Mouse (Mus musculus) kidney, adult 2 months (tissue): ENCODE data around the gene Ets1. TPM values are rescaled to one million over a fixed set of nuclear protein-coding genes. Genes with fewer than 3 reads are reported as not detected.

Source experiments
- DNase-seq: peaks from one replicate; pipeline ENCODE4 v3.0.0; 2021
- H3K27ac ChIP-seq: fragments of 200-500 bp; 2 replicates; pipeline ENCODE4 v1.5.1; 2012; ENCODE audit warnings: low read depth, low read length, control low read depth, inconsistent platforms; ENCODE audit not compliant: insufficient read depth
- H3K27me3 ChIP-seq: fragments of 200-500 bp; replicated peaks from 2 replicates; pipeline ENCODE4 v1.6.1; 2012; ENCODE audit warnings: mild to moderate bottlenecking, moderate library complexity, low read length, inconsistent platforms; ENCODE audit not compliant: control insufficient read depth, insufficient read depth
- H3K36me3 ChIP-seq: fragments of 200-500 bp; 2 replicates; pipeline ENCODE4 v1.6.1; 2012; ENCODE audit warnings: mild to moderate bottlenecking, moderate library complexity, low read length, inconsistent platforms; ENCODE audit not compliant: control insufficient read depth, insufficient read depth
- H3K4me1 ChIP-seq: fragments of 200-500 bp; 2 replicates; pipeline ENCODE4 v1.6.1; 2011; ENCODE audit warnings: low read length; ENCODE audit not compliant: control insufficient read depth, insufficient read depth
- H3K4me3 ChIP-seq: fragments of 200-500 bp; 2 replicates; pipeline ENCODE4 v1.5.1; 2011; ENCODE audit warnings: mild to moderate bottlenecking, low read depth, low read length, control low read depth; ENCODE audit not compliant: insufficient read depth
- CTCF ChIP-seq: fragments of 200-500 bp; conservative IDR thresholded peaks from 2 replicates; pipeline ENCODE4 v1.5.1; 2011; ENCODE audit warnings: low read depth, mild to moderate bottlenecking, control low read depth, low read length, moderate library complexity, mixed read lengths; ENCODE audit not compliant: insufficient read depth, insufficient read length
- POLR2A ChIP-seq: fragments of 200-500 bp; IDR thresholded peaks from one replicate; pipeline ENCODE4 v1.6.1; 2011; ENCODE audit warnings: low read depth, low read length, control low read depth
- WGBS: fragments of 180-500 bp; shearing (Covaris S2); methylation state at CpG from one replicate; pipeline ENCODE4 v1.1.7; 2018; 5-methylcytosine and 5-hydroxymethylcytosine counted together
- polyA plus RNA-seq: library from polyadenylated mRNA; depleted of rRNA; stranded (reverse); fragments of >200 nt; gene quantifications from 2 replicates; pipeline ENCODE4 v1.2.3, GENCODE M21; 2012

Ets1 gene
- polyA plus RNA-seq, 1 experiment = 25.2 TPM

DNA sequence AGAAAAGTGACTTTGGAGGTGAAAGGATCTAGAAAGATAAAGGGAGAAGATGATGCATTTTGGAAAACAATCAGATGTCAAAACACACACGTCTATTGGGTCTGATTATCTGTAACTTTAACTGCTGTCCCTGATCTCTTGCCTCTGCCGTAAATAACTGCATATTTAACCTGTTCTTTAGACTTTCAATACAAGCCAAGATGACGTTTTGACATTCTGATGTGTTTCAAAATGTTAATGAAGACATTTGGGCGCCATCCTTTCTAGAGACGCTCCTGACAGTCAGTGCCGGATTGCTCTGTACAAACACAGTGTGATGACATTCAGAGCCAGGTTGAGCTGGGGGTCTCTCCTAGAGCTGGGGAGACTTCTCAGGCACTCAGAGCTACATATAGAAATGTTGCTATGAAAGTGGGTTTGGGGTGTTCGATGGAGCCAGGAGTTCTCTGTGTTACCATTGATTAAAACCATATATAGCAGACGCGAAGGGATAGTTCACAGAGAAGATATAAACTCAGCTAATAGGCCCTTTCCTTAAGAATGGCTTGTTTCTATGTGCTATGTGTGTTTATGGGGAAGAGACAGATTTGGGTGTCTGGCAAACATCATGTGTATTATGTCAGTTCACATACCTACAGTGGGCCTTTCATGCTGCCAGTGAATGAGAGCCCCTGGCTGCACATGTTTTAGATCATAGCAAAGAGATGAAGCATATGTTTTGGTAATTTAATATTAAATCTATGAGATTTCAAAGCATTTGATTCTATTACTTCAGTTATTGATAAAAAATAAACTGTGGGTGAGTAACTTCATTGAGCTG is 61.5 kb downstream of the Ets1 start:
- no peak for TF ChIP-seq CTCF
- no peak for TF ChIP-seq POLR2A
- 58% methylated on average over 9 of the region's 9 CpGs for WGBS
- no peak for DNase-seq
- Histone ChIP-seq H3K36me3 (no peaks in the 10 kb centered on the region), H3K4me3 (peak overlapping the region; percentile 54), H3K27me3 (no peaks in the 10 kb centered on the region), H3K4me1 (no peaks in the 10 kb centered on the region; the same call in 1 of the 2 replicates), H3K27ac (peak overlapping the region; percentile 90)

DNA sequence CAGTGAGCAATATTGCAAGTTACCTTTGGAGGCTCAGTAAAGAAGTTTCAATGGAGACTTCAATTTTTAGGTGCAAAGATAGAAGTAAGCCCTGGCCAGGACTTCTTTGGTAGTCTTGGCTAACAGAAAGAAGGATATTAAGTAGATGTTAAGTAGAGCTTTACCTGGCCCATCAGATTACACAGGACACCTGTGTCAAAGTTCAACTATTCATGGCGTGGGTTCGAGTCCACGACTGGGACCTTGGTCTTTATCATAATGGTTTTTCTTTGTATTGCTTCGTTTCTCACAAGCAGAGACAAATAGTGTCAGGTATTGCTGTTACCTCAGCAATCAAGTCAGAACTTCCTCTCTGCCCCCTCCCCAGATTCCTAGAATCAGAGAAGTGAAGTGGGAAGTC is 62.7 kb downstream of the Ets1 start:
- Histone ChIP-seq H3K36me3 (no peaks in the 10 kb centered on the region), H3K27me3 (no peaks in the 10 kb centered on the region), H3K27ac (peak overlapping the region; percentile 49; the same call in 1 of the 2 replicates), H3K4me3 (peak overlapping the region; percentile 38), H3K4me1 (no peaks in the 10 kb centered on the region; the same call in 1 of the 2 replicates)
- DNase-seq = no peak
- WGBS = 54% methylated on average over 4 of the region's 4 CpGs
- TF ChIP-seq CTCF (no peak), POLR2A (no peak)

DNA sequence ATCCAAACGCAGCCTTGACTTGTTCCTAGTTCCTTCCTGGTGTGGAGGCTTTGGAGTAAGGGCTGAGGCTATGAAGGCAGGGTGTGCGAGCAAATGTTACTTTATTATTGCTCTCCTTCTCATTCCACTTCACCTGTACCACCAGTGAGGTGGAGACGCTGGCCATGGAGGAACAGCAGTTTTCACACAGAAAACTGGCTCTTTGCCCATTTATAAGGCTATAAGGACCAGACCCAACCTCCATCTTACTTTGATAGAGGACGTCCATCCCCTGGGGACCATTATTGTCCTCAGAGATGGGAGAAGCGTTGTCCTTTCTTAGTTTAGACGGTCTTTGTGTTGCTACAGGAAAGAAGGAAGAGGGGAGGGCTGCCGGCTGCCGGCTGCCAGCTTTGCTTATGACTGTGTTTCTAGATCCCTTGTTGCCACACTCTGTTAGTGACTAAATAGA is 63.4 kb downstream of the Ets1 start:
- Histone ChIP-seq H3K4me1 (peaks cover 3% of the 10 kb centered on the region; the same call in 1 of the 2 replicates), H3K36me3 (no peaks in the 10 kb centered on the region), H3K27ac (peak overlapping the region; percentile 49), H3K4me3 (peak overlapping the region; percentile 38), H3K27me3 (no peaks in the 10 kb centered on the region)
- no peak for DNase-seq
- WGBS = 63% methylated on average over 8 of the region's 8 CpGs
- TF ChIP-seq CTCF (no peak), POLR2A (no peak)

DNA sequence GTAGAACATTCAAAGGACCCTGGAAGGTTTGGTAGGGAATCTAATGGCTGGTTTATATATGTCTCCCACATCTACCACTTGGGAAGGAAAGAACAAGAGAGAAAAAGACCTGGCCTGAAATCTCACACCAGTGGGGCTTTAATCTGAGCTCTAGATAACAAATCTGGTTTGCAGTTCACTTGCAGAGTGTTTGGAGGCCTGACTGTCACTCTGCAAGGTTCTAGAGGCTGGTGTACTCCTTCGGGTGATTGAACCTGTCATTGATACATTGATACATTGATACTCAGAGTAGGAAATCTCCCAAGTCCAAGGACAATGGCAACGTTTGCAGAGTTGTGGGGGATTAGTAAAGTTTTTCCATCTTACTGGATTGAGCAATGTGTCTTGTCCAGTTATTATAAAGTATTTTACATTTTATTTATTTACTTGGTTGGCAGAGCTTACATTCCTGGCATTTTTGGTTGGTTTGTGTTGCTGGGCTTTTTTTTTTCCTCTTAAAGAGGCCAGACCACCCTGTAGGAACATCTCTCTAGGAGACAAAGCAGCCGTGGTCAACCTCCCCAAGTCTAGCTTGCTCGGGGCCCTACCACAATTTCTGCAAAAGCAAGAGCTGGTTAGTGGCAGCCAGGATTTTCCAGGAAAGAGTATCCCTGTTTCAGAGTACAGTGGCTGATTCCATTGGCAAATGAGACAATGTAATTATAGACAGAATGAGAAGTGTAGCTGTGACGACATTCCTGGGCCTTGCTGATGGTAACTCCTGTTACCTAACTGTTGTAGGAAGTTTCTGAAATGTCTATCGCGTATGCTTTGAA is 64.3 kb downstream of the Ets1 start:
- peaks cover 4% of the 10 kb centered on the region; the same call in 1 of the 2 replicates for H3K4me1 ChIP-seq
- peak overlapping the region; percentile 26; the same call in 1 of the 2 replicates for H3K27ac ChIP-seq
- DNase-seq = no peak

DNA sequence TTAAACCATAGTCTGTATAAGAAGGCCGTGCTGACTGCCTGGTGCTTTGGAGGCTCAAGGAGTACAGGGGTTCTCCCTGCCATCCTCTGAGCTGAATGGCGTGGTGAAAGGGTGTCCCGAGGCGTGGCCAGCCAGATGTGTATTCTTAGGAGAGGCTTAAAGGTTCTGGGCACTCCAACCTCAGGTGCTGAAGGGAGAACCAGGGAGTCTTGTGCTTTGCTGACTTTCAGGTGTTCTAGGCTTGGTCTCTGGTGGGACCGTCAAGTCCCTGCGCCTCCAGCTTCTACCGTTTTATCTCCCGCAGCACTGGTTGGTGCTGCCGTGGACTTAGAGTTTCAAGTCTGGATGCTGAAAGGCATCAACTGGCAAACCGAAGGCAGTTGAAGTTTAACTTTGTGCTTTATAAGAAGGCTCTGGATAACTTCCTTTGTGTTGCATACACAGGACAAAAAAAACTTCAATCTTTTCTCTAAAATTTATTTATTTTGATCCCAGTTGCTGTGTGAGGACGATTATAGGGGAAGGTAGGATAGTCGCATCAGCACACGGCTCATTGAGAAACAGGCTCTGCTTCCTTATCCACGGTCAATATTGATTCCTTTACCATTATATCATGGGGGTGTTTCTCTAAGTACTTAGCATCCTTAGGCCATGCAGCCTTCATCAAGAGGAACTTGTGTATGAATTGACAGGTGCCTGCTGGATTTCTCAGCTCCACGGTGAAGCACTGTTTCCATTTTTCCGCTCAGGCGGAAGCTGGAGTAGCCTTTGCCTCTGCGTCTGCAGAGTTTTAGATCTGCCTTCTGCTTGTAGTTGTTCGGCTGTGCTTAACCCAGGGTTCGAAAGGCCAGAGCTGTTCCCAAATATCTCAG is 65.3 kb downstream of the Ets1 start:
- 55% methylated on average over 20 of the region's 20 CpGs for WGBS
- H3K27me3 ChIP-seq = no peaks in the 10 kb centered on the region

More for the DNA sequence above, 64.3 kb downstream of the Ets1 start:
- TF ChIP-seq CTCF = no peak
- TF ChIP-seq POLR2A = no peak
- H3K36me3 ChIP-seq = no peaks in the 10 kb centered on the region
- H3K4me3 ChIP-seq = peak overlapping the region; percentile 38; the same call in 1 of the 2 replicates
- H3K27me3 ChIP-seq = no peaks in the 10 kb centered on the region
- WGBS = 42% methylated on average over 7 of the region's 7 CpGs

DNA sequence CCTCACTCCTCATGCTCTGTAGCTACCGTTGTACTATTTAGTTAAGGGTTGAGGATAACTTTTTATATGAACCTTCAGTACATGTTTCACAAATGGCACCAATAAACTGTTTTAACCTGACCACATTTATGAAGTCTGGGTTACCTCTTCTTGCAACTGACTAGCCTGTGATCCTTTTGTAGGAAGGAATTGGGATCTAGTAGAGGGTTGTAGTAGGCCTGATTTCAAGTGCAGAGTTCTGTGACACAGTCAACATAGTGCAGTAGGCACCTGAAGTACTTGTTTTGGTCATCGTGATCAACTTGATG is 65.9 kb downstream of the Ets1 start:
- DNase-seq = no peak
- Histone ChIP-seq H3K36me3 (no peaks in the 10 kb centered on the region), H3K27ac (peak overlapping the region; percentile 57; the same call in 1 of the 2 replicates), H3K4me3 (peak overlapping the region; percentile 15; the same call in 1 of the 2 replicates), H3K4me1 (peaks cover 8% of the 10 kb centered on the region; the same call in 1 of the 2 replicates), H3K27me3 (no peaks in the 10 kb centered on the region)
- WGBS = 65% methylated on average over 2 of the region's 2 CpGs
- no peak for TF ChIP-seq CTCF
- no peak for TF ChIP-seq POLR2A

More for the DNA sequence above, 65.3 kb downstream of the Ets1 start:
- Histone ChIP-seq H3K36me3 (no peaks in the 10 kb centered on the region), H3K27ac (peak overlapping the region; percentile 63), H3K4me3 (peak overlapping the region; percentile 40), H3K4me1 (peaks cover 8% of the 10 kb centered on the region; the same call in 1 of the 2 replicates)
- no peak for DNase-seq
- TF ChIP-seq POLR2A (no peak), CTCF (no peak)
